Mouse (Mus musculus) large intestine, adult 2 months (tissue): Measurements from ENCODE around the gene Dpagt1. TPM values are rescaled to one million over a fixed set of nuclear protein-coding genes. Genes with fewer than 3 reads are reported as not detected.
"Not testable (repeated sequence)": the region's sequence is repeated elsewhere in the genome, so short reads cannot be mapped to it uniquely, and the experiment has no call there.

Experiments used
- DNase-seq: peaks from one replicate; pipeline ENCODE4 v3.0.0-alpha.2; 2012; ENCODE audit warnings: low read depth, low spot score
- WGBS: fragments of 180-500 bp; shearing (Covaris S2); methylation state at CpG from one replicate; pipeline ENCODE4 v1.1.7; 2018; 5-methylcytosine and 5-hydroxymethylcytosine counted together
- polyA plus RNA-seq: library from polyadenylated mRNA; depleted of rRNA; stranded (reverse); fragments of >200 nt; gene quantifications from 2 replicates; pipeline ENCODE4 v1.2.3, GENCODE M21; 2012; rRNA removed

The Dpagt1 gene
- polyA plus RNA-seq, 1 experiment, result 79.3 TPM

DNA sequence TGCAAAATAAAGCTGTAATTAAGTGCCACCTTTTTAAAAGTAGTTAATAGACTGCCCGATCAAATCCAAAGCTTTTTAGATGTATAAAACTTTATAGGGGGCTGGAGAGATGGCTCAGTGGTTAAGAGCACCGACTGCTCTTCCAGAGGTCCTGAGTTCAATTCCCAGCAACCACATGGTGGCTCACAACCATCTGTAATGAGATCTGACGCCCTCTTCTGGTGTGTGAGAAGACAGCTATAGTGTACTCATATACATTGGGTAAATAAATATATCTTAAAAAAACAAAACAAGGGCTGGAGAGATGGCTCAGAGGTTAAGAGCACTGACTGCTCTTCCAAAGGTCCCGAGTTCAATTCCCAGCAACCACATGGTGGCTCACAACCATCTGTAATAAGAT is 36.1 kb downstream of the Dpagt1 start:
- WGBS, result 32% methylated on average over 4 of the region's 4 CpGs
- DNase-seq, result not testable (repeated sequence)

DNA sequence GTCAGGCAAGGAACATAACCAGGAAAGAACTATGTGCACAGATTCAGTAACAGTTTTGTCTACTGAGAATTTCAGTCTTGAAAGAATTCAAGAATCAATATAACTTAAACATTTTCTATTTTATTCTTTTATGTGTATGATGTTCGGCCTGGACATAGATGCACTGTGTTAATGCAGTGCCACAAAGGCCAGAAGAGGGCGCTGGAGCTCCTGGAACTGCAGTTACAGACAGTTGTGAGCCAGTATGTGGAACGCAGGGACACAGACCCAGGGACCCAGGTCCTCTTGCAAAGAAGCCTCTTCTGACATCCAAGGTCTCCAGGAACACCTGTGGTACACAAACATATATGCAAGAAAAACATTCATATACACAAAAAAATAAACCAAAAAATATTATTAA is 38.7 kb downstream of the Dpagt1 start:
- DNase-seq, result no peak

DNA sequence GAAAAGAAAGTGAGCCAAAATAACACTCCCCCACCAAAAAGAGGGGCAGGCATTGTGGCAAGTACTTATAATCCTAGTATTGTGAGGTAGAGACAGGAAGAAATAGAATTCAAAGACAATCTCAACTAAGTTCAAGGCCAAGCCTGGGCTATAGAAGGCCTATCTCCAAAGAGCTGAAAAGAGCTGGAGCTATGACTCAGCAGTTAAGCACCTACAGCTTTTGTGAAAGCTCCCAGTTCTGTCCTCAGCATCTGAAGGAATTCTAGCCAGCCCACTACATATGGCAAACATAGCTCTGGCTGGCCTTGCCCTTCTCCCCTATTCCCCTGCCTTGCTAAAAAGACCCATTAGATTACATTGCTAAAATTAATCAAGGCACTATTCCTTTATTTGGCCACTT is 47.6 kb downstream of the Dpagt1 start:
- DNase-seq, result no peak

More for the DNA sequence above, 38.7 kb downstream of the Dpagt1 start:
- WGBS, result 67% methylated on average over 3 of the region's 3 CpGs

GRCm38 (mm10) chr9:44376141-44376540 is 50.3 kb downstream of the Dpagt1 start:
- 89% methylated on average over 6 of the region's 6 CpGs for WGBS
- DNase-seq, result no peak

- DNase-seq, result not testable (repeated sequence)
- WGBS, result 79% methylated on average over 2 of the region's 2 CpGs
These were observed 51.5 kb downstream of the Dpagt1 start for GRCm38 (mm10) chr9:44377335-44377734.

GRCm38 (mm10) chr9:44378153-44378730 is 52.4 kb downstream of the Dpagt1 start:
- DNase-seq, result no peak
- 72% methylated on average over 5 of the region's 5 CpGs for WGBS

GRCm38 (mm10) chr9:44379054-44379834 is 53.4 kb downstream of the Dpagt1 start, which contains the start of gene Hyou1:
Hyou1 (plus strand) TSS chr9:44379490.
- under 1% methylated on average over 83 of the region's 83 CpGs for WGBS
- peak; percentile 92 for DNase-seq

DNA sequence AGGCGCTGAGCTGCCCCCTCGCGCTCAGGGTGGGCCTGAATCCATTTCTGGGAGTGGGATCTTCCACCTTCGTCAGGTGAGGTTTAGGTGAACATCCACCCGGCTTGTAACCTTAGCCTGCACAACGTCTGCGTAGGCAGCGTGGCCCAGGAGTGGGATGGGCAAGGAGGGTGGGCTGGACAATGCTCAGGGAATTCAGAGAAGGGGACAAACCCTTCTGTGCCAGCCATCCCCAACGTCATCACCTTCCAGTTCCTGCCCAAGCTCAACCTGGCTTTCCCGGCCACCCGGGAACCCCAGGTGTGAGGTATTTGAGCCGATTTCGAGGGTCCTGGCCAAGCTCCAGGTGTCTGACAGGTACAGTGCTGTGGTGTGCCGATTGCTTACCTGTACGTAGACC is 54.0 kb downstream of the Dpagt1 start:
- DNase-seq, result no peak
- WGBS, result 3% methylated on average over 15 of the region's 15 CpGs

Other genes with a start within 250 kb of the Dpagt1 start
- 0.03 TPM in 1 of 2 replicates, not detected in the other for gene Mfrp, start 224.3 kb upstream of the Dpagt1 start, polyA plus RNA-seq
- gene C1qtnf5, start 218.8 kb upstream of the Dpagt1 start, polyA plus RNA-seq, result 5.6 and 6.0 TPM in 2 replicates
- gene Gm49380, start 212.5 kb upstream of the Dpagt1 start, polyA plus RNA-seq, result not detected in 2 replicates
- 26.0 and 26.8 TPM in 2 replicates for gene Rnf26, start 212.5 kb upstream of the Dpagt1 start, polyA plus RNA-seq
- gene Mcam, start 191.6 kb upstream of the Dpagt1 start, polyA plus RNA-seq, result 32.1 and 37.5 TPM in 2 replicates
- gene Cbl, start 92.0 kb upstream of the Dpagt1 start, polyA plus RNA-seq, result 6.8 and 12.1 TPM in 2 replicates
- not detected in 2 replicates for gene Ccdc153, start 85.3 kb upstream of the Dpagt1 start, polyA plus RNA-seq
- 30.2 and 32.2 TPM in 2 replicates for gene Pdzd3, start 74.5 kb upstream of the Dpagt1 start, polyA plus RNA-seq
- 10.7 and 14.5 TPM in 2 replicates for gene Nlrx1, start 57.4 kb upstream of the Dpagt1 start, polyA plus RNA-seq
- gene Abcg4, start 37.4 kb upstream of the Dpagt1 start, polyA plus RNA-seq, result 2.1 and 2.7 TPM in 2 replicates
- gene Hinfp, start 20.3 kb upstream of the Dpagt1 start, polyA plus RNA-seq, result 18.4 and 32.8 TPM in 2 replicates
- 114 and 159 TPM in 2 replicates for gene C2cd2l, start 5.7 kb upstream of the Dpagt1 start, polyA plus RNA-seq
- gene H2afx, start 8.7 kb downstream of the Dpagt1 start, polyA plus RNA-seq, result 149 and 167 TPM in 2 replicates
- 51.9 and 52.9 TPM in 2 replicates for gene Hmbs, start 18.2 kb downstream of the Dpagt1 start, polyA plus RNA-seq
- gene Vps11, start 35.7 kb downstream of the Dpagt1 start, polyA plus RNA-seq, result 22.8 and 25.8 TPM in 2 replicates
- gene Hyou1, start 53.5 kb downstream of the Dpagt1 start, polyA plus RNA-seq, result 82.2 and 92.0 TPM in 2 replicates
- gene Slc37a4, start 70.8 kb downstream of the Dpagt1 start, polyA plus RNA-seq, result 48.9 and 60.6 TPM in 2 replicates
- gene Rps25, start 81.1 kb downstream of the Dpagt1 start, polyA plus RNA-seq, result 281 and 376 TPM in 2 replicates
- 61.2 and 67.8 TPM in 2 replicates for gene Trappc4, start 81.6 kb downstream of the Dpagt1 start, polyA plus RNA-seq
- gene Ccdc84, start 92.5 kb downstream of the Dpagt1 start, polyA plus RNA-seq, result 18.0 and 30.4 TPM in 2 replicates
- not detected in 2 replicates for gene Foxr1, start 115.1 kb downstream of the Dpagt1 start, polyA plus RNA-seq
- gene Upk2, start 129.0 kb downstream of the Dpagt1 start, polyA plus RNA-seq, result not detected in 2 replicates
- gene Bcl9l, start 156.8 kb downstream of the Dpagt1 start, polyA plus RNA-seq, result 10.0 and 13.4 TPM in 2 replicates
- 8.9 and 10.7 TPM in 2 replicates for gene Cxcr5, start 235.9 kb downstream of the Dpagt1 start, polyA plus RNA-seq